Mouse (Mus musculus) lung, postnatal 4 days (tissue): ENCODE measurements at regions not wholly inside any gene's neighbourhood (a gene's known extent, or its start where the extent isn't known, plus 50 kb on each side); places are given as distances from the start of the nearest gene placed in this dataset.
A peak's percentile ranks its signal among the peaks of the same experiment; 100 is the strongest.

Source experiments
- DNase-seq, 2 experiments: peaks; one replicate each; pipeline ENCODE4 v3.0.0; 2021

DNA sequence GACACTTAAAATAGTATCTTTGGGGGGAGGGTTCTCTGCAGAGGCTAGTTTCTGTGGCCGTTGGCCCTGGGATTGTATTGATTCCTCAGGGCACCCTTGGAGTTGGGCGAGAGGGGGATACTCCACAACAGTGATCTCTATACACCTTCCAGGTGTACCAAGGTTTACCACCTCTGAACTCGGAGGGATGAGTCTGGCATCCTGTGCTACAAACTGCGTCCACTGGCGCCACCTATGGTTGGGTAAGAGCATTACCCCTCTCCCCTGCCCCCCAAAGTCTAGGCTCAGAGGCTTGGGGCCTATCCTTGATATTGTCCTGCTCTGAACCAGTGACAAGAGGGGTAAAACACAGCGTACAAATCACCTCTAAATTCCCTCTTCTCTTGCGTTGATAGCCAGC lies 62.2 kb downstream of the Gm17728 start:
- no peak for DNase-seq

DNA sequence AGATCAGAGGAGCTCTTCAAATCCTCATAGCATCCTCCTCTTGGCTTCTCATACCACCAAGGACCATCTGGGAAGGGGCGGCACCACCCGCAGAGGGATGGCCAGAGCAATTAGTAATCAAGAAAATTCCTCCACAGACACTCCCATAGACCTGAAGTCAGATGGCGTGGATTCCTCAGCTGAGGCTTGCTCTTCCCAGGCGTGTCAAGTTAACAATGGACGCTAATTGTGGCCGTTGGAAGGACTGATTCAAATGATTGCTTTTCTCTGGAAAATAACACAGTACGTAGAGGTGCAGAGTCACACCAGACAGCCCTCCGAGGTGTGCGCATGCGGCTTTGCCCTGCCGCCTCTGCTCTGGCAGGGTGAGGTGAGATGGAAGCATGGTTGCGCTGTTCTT lies 62.7 kb downstream of the Gm17728 start:
- DNase-seq, result no peak

DNA sequence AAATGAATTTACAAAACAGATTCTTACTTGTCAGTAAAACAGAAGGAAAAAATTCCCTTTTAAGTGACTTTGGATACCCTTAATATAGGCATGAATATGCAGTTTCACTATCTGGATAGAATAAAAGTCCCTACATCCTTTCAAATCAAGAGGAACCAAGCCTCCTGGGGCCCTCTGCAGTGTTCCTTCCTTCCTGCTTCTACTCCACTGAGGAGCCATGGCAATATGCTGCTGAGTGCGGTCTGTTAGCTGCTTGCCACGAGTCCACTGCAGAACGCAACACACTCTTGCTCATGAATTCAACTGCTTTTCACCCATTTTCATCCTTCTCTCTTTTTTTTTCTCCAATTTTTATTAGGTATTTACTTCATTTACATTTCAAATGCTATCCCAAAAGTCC lies 107.5 kb downstream of the Gm17728 start:
- DNase-seq, result no peak

DNA sequence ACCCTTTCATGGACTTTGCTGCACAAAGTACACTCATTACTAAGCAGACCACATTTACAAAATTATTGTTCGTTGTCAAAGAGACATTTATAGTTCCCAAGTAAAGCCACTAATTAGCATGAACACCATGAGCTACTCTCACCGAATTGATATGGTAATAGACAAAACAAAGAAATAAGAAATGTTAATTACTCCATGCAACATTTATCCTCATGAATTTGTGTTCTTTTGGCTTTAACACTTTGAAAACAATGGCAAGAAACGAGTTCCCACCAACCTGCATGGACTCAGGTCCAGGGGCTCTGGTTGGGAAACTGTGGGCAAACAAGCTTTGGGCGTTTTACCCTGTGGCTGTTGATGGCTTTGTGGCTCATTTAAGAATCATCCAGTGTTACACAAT lies 114.2 kb downstream of the Gm17728 start:
- DNase-seq, result no peak

DNA sequence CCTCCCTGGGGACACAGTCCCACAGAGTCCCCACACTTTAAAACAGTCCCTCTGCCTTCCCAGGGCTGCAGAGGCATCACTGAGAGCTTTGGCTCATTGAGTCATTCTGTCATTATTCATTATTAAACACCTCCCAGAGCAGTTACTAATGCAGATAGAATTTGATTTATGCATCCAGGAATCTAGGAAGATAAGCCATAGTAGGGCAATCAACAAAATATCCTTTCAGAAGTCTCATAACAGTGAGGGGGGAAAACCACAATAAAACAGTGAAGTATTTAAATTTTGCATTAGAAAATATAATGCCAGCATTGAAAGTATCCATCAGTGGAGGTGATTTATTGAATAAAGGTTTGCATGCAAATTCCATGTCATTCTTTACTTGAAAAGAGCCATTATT lies 116.5 kb downstream of the Gm17728 start:
- DNase-seq, result no peak

DNA sequence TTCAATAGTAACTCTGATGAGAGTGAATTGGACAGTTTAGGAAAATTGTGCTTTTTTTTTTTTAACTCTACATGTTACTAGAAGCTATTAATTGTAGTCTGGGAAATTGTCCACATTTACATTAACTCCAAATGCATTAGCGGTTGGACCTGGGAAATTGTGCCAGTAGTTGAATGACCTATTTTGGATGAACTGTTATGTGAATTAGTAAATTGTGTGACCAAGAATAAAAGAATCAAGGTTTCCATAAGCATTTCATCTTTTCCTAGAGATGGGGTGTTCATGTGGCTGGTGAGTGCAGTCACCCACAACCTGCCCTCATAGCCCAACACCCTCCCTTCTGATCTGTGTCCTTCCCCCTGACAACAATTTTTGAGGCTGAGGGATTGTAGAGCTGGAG lies 118.3 kb downstream of the Gm17728 start:
- no peak for DNase-seq

DNA sequence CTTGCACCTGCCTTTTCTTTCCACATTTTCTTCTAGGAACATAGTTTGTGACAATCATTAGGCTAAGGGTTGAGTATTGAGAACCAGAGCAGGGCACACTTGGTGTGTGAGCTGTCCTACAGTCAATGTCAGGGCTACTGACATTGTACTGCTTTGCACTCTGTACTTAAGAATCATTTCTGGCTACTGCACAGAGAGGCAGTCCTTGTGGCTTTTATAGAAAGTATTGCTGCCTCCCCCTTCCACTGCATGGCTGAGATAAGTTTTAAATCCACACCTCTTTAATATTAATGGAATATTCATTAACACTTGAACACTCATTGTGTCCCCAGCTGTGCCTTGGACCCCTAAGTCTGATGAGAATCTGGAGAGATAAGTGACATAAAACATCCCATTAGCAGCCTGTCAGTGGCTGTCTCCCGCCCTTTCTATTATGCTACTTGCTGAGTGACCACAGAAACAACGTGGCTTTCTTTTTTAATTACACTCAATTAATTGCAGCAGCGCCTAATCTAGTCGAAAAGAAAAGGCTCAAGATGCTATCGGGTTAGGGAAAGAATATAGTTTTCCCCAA lies 121.5 kb downstream of the Gm17728 start:
- DNase-seq, result no peak

DNA sequence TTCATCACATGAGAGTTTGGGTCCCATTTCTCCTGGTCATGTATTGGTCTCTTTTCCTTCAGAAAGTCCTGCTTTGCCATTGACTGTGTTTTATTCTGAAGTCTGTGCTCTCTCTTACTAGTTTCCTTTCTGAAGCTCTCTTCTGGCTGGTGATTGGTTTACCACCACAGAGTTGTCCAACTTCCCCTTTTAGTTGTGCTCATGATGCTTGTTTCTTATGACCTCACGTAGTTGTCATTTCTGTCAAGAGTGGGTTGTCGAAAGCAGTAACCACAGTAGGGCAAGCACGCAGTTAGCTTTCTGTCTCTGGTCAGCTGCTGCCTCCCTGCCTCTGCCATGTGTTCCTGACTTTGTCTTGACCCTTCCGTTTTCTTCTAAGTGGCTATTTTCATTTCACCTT lies 112.0 kb downstream of the Pabpc6 start:
- no peak for DNase-seq

DNA sequence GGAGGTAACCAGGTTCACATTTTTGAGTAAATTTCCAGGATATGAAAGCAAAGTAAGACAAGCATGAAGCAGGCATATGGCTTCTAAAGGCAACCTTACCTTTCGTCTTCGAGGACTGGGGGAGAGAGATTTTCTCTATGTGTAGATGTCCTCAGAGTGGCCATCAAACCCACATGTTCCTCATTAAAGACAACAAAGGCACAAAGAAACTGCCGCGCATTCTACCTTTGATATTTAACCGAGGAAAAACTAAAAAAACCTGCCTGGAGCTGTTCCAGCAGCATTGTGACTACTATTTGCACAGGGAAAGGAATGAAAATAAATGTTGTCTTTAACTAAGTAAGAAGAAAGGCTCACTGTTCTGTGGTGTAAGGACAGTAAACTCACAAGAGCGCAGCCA lies 102.7 kb downstream of the Pabpc6 start:
- no peak for DNase-seq

DNA sequence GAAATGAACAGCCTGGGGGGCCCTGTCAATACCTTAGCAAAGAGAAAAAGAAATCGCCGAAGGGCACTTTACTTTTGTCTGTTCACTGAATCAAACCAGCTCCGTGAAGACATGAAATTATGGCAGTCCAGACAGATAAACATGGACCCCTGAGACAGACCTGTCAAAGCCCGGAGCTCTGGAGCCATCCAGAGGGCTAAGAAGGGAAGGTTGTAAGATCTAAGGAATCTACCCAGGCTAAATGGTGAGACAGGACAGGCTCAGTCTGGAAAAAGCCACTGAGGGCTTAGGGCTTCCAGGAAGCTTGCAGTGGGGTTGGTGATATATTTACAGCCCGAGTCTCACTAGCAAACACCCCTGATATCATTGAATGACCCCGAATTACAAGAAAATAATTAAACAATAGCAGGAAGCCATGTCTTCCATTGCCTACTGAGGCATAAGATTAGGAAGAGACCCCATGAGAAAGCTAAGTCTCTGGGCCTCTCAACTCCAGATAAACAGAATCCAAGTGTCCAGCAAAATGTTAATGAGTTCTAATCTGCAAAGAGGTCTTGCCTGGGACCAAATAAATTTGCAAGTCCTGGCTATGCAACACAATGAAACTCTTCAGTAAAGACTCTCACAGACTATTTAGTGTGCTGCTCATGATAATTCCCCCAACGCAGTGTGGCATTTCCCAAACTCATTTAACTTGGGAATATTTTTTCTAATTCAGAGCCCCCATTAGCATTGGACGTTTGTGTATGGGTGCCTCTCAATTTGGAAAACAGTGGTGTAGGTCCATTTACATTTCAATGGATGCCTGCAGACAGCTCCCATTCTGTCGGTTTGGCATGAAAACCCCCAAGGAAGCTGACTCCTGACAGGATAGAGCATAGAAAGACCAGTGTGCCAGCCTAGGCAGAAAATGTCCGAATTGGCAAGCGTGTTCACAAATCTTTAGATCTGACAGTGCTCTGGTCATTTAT lies 89.8 kb downstream of the Pabpc6 start:
- no peak for DNase-seq

DNA sequence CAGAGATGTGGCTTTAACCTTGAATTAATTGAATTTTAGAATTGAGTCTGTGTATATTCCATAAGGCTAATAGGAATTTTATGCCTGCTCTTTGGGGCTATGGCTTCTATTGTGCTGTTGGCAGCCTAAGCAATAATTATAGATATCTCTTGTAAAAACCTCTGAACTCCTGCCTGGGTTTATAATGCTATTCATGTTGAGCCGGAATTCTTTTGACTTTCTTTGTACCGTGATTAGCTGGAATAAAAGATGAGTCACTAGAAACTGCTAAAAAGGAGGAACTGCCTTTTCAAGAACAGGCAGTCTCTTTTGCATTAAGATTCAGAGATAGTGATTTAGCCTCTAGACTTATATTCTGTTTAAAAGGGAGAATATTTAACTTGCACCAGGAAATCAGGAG lies 71.4 kb downstream of the Pabpc6 start:
- no peak for DNase-seq

DNA sequence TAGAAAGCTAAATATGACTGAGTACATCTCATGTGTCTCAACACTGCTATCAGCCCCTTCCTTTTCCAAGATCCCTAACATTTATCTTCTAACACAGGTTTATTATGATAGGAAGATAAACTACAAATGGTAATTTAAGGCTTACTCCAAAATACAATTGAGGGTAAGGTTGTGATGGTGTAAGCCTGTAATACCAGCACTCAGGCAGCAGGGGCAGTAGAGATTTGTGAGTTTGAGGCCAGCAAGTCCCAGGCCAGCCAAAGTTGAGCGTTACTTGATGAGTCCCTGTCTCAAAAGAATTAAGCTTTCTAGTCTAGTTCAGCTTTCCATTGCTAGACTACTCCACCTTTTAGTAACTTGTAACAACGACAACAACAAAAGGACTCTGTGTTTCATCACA lies 69.1 kb downstream of the Pabpc6 start:
- DNase-seq, result peak in 1 of 2 experiments; percentile 9
